Mouse (Mus musculus) Patski (cell line): ENCODE data around the gene Map2k6. TPM values are rescaled to one million over a fixed set of nuclear protein-coding genes. Genes with fewer than 3 reads are reported as not detected.

Source experiments
- ATAC-seq: fragments of 100-300 bp; one replicate; pipeline ENCODE4 v1.8.0; 2021
- CTCF ChIA-PET: fragments of 350-600 bp; sonication (Branson Sonifier 250); formaldehyde crosslinking; loops from one replicate; lab custom pipeline; 2022; ENCODE audit warnings: inconsistent platforms; lab: Charles Lee
- POLR2A ChIA-PET: fragments of 350-600 bp; sonication (Branson Sonifier 250); formaldehyde crosslinking; loops from one replicate; lab custom pipeline; 2022; ENCODE audit warnings: antibody characterized with exemption, inconsistent platforms; lab: Charles Lee
- DNase-seq: peaks from one replicate; pipeline ENCODE4 v3.0.0-alpha.2; 2011; ENCODE audit warnings: low read depth, low spot score
- H3K27me3 ChIP-seq: fragments of 371-371 bp; one replicate; pipeline ENCODE4 v1.5.1; 2021
- CTCF ChIP-seq: fragments of 100-300 bp; IDR thresholded peaks from one replicate; pipeline ENCODE4 v1.5.1; 2021
- in situ Hi-C: fragments of 300-500 bp; cut with MboI; formaldehyde crosslinking; loops from 3 replicates; pipeline ENCODE4 v1.11.1; 2018; ENCODE audit warnings: low pct_unique_long_range_greater_than_20kb, mixed read lengths
- polyA plus RNA-seq: library from polyadenylated mRNA; unstranded; gene quantifications from one replicate; pipeline ENCODE4 v1.2.3, GENCODE M21; 2021

Gene Map2k6
- polyA plus RNA-seq, 1 experiment from 2014 or later: 14.3 TPM

- DNase-seq (peak; percentile 22), ATAC-seq (peak; percentile 78)
- CTCF ChIA-PET: interaction anchor here (0.6 to 2.7 kb wide), 26 partner anchors 9 to 1039 kb away, joined by 3 to 15 read pairs (median 4); no protein-coding TSS in a partner anchor
- TF ChIP-seq CTCF: peak; percentile 85
- in situ Hi-C loops: loop anchor here (5.0 kb wide), 2 partner anchors 136 to 1034 kb away; no protein-coding TSS in a partner anchor
- POLR2A ChIA-PET: interaction anchor here (0.7 kb wide), 1 partner anchor 1503 kb away, joined by 3 read pairs; no protein-coding TSS in a partner anchor
- no peaks in the 10 kb centered on the region for H3K27me3 ChIP-seq
These were observed 99.8 kb downstream of the Map2k6 start for GRCm38 (mm10) chr11:110498651-110499213.

DNA sequence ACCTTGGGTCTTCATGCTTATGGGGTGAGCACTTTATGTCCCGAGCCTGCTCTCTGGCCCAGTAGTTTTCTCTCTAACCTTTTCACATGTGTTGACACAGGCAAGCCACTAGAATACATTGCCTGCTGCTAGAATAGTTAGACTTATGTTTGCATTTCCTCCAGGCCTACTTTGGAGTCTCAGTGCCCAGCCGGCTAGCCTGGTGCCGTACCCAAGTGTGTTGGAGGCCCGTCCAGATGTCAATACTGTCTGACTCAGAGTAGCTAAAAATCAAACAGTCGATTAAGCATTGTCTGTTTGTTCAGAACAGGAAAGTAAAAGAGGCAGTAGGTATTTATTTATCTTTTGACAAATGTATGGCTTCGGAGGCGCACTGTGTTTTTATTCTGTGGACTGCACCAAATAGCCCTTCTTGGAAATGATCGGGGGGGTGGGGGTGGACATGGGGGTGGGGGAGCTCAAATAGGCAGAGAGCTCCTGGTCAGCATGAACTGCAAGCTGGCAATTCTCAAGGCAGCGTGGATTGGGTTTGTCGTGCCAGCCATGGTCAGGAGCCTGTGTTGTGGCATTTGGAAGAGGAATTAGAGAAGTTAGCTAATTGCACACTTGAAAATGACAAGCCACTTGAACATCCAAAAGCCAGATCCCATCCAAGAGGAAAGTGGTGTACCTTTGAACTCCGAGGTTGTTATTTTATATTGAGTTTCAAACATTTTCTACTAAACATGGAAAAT lies 104.2 kb downstream of the Map2k6 start:
- CTCF ChIA-PET: no interaction called here
- in situ Hi-C loops: no loop called here
- ATAC-seq: no peak

DNA sequence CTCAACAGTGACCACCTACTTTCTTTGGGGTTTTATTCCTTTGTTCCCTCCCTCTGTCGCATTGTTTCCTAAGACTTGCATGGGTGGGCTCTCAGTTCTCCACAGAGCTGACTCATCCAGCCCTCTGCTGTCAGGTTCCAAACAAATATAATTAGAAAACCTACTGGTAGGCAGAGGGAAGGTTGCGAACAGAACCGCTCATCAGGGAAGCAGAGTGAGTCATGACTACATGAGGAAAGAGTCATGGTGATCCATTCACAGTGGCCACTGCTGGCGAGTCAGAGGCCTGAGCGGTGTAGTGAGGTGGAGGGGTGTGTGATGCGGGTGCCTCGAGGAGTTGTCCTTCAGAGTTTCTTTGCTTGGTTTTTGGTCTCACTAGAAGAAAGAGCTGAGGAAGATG lies 112.5 kb downstream of the Map2k6 start:
- POLR2A ChIA-PET: interaction anchor here (0.6 kb wide), 1 partner anchor 367 kb away, joined by 3 read pairs; no protein-coding TSS in a partner anchor
- TF ChIP-seq CTCF: no peak
- CTCF ChIA-PET: interaction anchor here (0.7 to 1.4 kb wide), 4 partner anchors 10 to 142 kb away, joined by 3 to 4 read pairs (median 4); no protein-coding TSS in a partner anchor
- in situ Hi-C loops: no loop called here
- no peaks in the 10 kb centered on the region for H3K27me3 ChIP-seq
- ATAC-seq (peak; percentile 99), DNase-seq (peak; percentile 48)

More for the DNA sequence above, 104.2 kb downstream of the Map2k6 start:
- H3K27me3 ChIP-seq: no peaks in the 10 kb centered on the region
- POLR2A ChIA-PET: no interaction called here
- TF ChIP-seq CTCF: no peak
- DNase-seq: no peak

DNA sequence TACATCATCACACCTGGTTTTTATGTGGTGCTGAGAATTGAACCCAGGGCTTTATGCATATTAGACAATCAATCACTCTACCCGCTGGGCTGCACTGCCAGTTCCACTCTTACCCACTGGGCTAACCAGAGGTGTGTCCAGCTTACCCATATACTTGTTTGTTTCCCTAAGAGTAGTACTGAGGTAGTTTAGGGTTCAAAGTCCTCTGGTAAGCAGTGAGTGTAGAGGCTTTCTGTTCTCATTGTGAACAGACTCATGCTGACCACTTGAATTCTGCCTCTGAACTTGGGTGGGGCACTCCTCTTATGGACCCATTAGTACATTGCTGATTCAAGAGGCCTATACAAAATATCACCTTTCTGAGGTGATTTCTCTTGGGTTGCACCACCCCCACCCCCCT lies 119.7 kb downstream of the Map2k6 start:
- TF ChIP-seq CTCF: no peak
- DNase-seq (no peak), ATAC-seq (no peak)
- no peaks in the 10 kb centered on the region for H3K27me3 ChIP-seq
- CTCF ChIA-PET: no interaction called here
- in situ Hi-C loops: no loop called here
- POLR2A ChIA-PET: interaction anchor here (0.6 kb wide), 1 partner anchor 519 kb away, joined by 6 read pairs; no protein-coding TSS in a partner anchor

DNA sequence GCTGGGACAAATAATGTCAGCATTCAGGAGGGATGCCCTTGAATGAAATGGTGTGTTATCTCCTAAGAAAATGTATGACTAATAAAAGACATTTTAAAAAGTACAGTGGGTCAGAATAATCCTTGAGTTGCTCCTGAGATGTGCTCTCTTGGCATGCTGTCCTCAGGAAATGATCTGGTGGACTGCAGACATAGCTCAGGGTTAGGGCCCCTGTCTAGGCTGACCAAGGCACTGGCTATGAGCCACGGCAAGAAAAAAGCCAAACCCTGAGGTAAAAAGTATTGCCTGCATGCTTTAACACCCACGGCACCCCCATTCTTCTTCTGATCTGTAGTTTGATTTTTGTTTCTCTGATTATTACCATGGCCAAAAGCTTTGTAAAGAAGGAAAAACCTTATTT lies 124.0 kb downstream of the Map2k6 start:
- CTCF ChIA-PET: interaction anchor here (1.8 kb wide), 1 partner anchor 542 kb away, joined by 8 read pairs; no protein-coding TSS in a partner anchor
- ATAC-seq: no peak
- in situ Hi-C loops: no loop called here
- no peak for TF ChIP-seq CTCF
- POLR2A ChIA-PET: no interaction called here
- DNase-seq: no peak
- no peaks in the 10 kb centered on the region for H3K27me3 ChIP-seq

DNA sequence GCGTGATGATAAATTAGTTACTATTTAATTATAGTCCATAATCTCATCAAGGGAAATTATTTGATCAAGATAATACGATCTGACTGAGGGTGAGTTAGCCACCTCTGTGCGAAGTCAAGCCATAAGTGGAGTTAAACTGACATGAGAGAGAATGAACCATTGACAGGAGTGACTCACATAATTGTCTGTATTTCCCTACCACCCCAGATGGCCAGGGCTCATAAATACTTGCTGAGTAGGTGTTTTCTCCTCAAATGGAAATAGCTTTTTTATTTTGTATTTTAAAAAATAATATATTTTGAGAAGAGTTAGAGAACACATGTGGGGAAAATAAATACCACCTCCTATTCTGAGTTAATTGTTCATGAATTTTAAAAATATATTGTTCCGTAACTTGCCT lies 127.2 kb downstream of the Map2k6 start:
- no peaks in the 10 kb centered on the region for H3K27me3 ChIP-seq
- in situ Hi-C loops: no loop called here
- TF ChIP-seq CTCF: no peak
- CTCF ChIA-PET: interaction anchor here (1.5 kb wide), 1 partner anchor 12 kb away, joined by 3 read pairs; no protein-coding TSS in a partner anchor
- DNase-seq: no peak
- POLR2A ChIA-PET: no interaction called here
- no peak for ATAC-seq

DNA sequence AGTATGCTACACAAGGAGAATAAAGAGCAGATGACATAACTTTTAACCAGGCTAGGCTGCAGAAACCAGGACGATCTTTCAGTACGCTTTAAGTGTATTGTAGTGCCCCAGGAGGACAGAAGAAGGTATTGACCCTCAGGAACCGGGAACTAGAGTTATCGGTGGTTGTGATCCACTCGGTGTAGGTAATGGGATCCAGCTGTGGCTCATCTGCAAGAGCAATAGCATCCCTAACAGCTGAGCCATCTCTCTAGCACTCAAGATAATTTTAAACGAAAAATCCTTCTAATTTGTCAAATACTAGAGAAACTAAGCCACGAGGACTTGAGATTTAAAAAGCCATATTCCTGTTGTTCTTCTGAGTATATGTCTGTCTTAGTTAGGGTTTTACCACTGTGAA lies 132.2 kb downstream of the Map2k6 start:
- ChIA-PET CTCF (interaction anchor here (1.2 kb wide), 1 partner anchor 44 kb away, joined by 3 read pairs; no protein-coding TSS in a partner anchor), POLR2A (interaction anchor here (0.6 kb wide), 1 partner anchor 19 kb away, joined by 9 read pairs; no protein-coding TSS in a partner anchor)
- in situ Hi-C loops: no loop called here
- H3K27me3 ChIP-seq: no peaks in the 10 kb centered on the region
- TF ChIP-seq CTCF: no peak
- ATAC-seq: no peak
- DNase-seq: no peak

- DNase-seq (no peak), ATAC-seq (no peak)
- no peak for TF ChIP-seq CTCF
- ChIA-PET CTCF (interaction anchor here (1.1 to 2.3 kb wide), 2 partner anchors 36 to 874 kb away, joined by 3 to 6 read pairs; no protein-coding TSS in a partner anchor), POLR2A (interaction anchor here (0.6 kb wide), 1 partner anchor 913 kb away, joined by 4 read pairs; no protein-coding TSS in a partner anchor)
- in situ Hi-C loops: no loop called here
- no peaks in the 10 kb centered on the region for H3K27me3 ChIP-seq
These were observed 135.9 kb downstream of the Map2k6 start for GRCm38 (mm10) chr11:110534856-110535255.

- CTCF ChIA-PET: interaction anchor here (0.6 to 2.8 kb wide), 5 partner anchors 9 to 528 kb away, joined by 3 to 15 read pairs (median 3); partner anchors contain the start of gene Kcnj2
- ATAC-seq (no peak), DNase-seq (no peak)
- TF ChIP-seq CTCF: peak; percentile 49
- no peaks in the 10 kb centered on the region for H3K27me3 ChIP-seq
- in situ Hi-C loops: no loop called here
- POLR2A ChIA-PET: no interaction called here
These were observed 137.6 kb downstream of the Map2k6 start for GRCm38 (mm10) chr11:110536533-110536932.

GRCm38 (mm10) chr11:110537602-110538001 lies 138.7 kb downstream of the Map2k6 start:
- DNase-seq (peak; percentile 24), ATAC-seq (peak; percentile 62)
- ChIA-PET CTCF (interaction anchor here (0.6 to 2.8 kb wide), 8 partner anchors 11 to 527 kb away, joined by 3 to 15 read pairs (median 3); partner anchors contain the start of gene Kcnj2), POLR2A (no interaction called here)
- H3K27me3 ChIP-seq: no peaks in the 10 kb centered on the region
- in situ Hi-C loops: no loop called here
- TF ChIP-seq CTCF: peak; percentile 78
